Mouse (Mus musculus): ENCODE measurements around the gene Mylk.
A peak's percentile ranks its signal among the peaks of the same experiment; 100 is the strongest.

Gene Mylk

DNA sequence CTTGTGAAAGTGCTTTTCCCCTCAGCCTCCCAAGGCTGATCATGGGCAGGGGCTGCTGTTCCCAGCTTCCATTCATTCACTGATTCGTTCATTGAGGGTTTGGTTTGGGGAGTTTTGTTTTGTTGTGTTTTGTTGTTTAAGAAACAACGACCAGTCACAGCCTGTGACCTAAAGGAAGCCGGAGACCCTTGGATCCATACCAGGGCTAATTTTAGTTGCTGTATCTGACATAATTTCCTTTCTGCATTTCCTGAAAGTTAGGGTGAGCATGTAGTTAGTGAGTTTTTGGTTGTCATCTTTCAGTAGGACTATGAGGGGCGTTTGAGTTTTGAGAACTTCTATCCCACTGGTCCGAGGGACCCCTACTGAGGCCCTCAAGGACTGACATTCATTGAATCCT is 207.2 kb downstream of the Mylk start:
- DNase-seq: peak; percentile 66

DNA sequence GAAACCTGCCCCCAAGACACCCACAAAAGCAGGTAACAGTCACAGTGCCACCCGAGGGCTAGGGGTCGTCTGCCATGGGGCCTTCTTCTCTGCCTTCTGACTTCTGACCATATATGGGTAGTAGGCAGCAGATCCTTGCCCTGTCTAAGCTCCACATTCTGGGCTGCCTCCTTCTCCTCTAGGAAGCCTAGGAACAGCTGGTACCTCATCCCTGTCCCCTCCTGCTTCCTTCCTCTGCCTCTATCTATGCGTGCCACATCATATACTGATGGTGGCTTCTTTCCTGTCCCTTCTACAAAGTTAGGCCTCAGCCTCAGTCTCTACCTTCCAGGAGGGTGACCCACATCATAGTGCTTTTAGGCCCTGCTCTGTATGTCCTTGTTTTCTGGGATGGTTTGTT is 207.8 kb downstream of the Mylk start:
- no peak for DNase-seq

DNA sequence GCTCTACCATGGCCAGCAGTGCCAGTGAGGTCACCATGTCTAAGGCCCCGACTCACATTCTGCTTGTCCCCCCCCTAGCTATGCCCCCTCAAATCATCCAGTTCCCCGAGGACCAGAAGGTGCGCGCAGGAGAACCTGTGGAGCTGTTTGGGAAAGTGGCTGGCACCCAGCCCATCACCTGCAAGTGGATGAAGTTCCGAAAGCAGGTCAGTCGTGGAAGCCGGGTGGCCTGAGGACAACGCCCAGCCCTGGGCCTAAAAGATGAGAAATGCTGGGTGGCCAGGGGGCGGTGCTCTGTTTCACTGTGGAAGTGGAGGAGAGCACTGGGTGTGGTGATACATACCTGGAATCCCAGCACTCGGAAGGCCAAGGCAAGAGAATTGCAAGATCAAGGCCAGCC is 208.5 kb downstream of the Mylk start:
- DNase-seq: no peak

DNA sequence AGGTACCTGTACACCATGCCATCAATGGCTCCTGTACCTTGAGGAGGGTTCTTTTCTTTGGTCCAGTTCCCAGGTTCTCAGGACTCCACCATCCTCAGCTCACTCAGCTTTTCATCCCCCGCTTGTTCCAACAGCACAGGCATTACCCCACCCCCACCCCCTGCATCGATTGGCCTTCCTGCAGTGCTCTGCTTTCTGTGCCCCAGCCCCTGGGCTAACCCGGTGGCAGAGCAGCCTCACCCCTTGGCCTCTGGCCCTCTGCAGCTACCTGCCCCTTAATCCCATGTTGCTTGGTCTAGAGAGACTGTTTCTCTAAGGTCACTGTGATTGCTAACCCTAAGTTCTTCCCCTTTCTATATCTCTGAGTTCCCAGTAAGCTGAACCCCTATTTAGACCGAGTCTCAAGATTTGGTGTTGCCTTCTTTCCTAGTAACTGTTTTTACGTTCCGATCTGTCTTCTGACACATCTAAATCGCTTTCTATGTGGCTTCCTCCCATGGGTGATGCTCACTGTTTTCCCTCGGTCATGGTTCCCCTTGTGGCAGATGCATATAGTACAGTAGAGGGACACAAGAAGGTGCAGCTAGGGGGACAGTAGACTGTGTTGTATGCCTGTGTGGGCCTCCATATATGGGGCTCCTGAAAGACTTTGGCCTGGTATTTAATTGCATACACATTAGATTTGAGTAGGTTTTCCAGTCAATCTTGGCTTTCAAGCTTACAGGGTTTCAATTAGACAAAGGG is 212.6 kb downstream of the Mylk start:
- no peak for DNase-seq

DNA sequence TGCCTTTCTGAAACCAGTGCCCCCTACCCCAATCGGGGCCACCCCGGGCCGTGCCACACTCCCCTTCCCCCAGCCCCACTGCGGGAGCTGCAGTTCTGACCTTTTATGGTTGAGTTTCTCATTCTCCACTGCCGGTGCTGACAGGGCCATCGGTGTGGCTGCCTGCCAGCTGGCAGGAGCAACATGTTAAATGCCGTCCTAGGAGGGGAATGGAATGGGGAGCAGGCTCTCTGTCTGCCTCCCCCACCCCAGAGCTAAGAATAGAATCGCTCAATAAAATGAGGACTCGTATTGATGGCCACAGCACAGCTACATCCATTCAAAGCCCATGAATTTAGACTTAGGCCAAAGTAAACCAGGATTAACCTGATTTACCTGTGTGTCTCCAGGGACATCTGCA is 213.7 kb downstream of the Mylk start:
- DNase-seq: peak; percentile 91

DNA sequence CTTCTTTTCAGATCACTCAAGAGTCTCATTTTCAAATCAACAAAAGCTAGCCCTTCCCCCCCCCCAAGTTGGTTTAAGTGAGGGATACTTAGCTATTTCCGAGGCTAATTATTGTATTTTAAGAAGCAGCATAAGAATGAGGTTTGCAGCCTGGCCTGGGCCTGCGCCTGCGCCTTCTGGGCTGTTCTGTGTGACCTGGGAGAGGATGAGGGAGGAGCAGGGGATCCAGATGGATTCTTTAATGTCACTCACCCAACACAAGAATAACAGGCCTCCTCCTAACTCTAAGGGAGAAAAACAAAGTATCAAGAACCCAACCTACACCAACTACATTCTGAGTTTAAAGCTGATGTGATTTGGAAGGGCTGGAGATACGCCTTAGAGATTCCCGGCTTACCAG is 214.3 kb downstream of the Mylk start:
- peak; percentile 74 for DNase-seq

DNA sequence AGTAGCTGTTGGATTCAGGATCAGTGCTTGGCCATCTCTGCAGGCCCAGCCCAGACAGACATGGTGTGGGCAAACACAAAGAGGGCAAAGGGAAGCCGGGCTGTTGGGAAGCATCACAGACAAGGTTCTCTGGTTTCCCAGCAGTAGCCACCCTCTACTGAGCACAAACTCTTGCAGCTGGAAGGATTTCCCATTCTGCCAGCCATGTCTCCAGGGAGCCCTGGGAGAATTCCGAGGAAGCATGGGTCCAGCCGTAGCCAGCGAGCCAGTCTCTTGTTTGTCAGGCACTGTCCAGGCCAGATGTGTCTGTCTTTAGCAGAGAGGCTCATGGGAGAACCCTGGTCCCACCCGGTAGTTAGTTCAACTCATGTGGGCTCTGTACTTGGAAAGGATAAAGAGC is 215.2 kb downstream of the Mylk start:
- DNase-seq: no peak

DNA sequence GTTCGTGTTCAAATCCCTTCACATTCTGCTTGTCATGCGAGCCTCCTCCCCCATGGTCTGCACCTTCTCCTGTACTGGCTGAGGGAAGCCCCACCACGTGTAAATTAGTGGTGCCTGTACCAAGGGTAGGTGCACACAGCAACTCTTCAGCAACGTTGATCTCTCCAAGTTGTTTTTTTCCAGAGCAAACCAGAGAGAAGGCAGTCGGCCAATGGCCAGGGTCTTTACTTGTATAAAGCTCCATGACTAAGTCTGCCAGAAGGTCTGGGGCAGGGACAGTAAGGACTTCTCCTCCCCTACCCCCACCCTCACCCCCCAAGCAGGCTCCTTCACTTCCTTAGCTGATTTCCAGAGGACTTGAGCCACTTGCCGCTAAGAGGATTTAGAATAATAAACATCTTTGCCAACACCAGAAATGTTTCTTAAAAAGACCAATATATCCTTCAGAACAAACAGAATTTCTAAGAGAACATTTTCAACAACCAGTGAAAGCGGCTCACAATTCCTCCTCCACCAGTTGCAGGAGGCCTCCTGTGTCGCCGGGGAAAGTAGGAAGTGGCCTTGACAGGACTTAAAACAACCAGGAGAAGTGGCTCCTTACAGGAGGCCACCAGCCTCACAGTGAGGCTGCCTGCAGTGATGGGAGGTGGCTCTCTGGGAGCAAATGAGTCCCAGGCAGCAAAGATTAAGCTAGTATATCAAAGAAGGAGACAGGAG is 216.0 kb downstream of the Mylk start:
- DNase-seq: no peak

DNA sequence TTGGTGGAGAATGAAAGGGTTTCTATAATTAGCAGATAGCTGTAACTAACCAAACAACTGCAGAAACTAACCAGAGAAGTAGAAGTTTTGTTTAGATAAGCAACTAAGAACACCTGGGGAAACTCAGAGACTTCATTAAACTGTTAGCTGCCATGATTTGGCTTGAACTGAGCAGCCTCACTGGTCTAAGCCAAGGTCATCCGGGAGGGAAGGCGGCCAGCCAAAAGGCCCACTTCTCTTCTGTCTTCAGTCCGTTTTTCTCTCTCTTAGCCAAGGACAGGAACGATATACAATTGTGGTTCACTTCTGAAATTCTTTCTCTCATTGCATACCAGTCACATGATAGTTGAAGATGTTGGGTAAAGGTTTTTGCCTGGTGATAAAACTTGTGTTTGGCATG is 217.3 kb downstream of the Mylk start:
- peak; percentile 55 for DNase-seq

DNA sequence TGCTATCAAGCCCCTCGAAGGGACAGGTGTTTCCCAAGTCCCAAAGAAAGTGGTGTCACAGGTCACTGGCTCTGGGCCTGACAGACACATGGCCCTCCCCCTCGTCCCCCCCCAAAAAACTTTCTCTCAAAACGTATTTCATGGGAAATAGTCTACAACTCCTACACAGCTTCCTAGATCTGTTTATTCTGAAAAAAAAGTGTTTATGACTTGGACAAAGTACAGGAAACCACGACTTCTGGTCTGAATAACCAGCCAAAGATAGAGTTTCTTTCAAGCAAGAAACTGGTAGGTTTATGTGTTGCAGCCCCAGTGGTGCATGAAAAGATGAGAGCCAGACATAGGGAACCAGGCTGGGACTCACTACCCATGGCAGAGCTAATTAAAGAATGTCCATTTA is 218.0 kb downstream of the Mylk start:
- DNase-seq: no peak

DNA sequence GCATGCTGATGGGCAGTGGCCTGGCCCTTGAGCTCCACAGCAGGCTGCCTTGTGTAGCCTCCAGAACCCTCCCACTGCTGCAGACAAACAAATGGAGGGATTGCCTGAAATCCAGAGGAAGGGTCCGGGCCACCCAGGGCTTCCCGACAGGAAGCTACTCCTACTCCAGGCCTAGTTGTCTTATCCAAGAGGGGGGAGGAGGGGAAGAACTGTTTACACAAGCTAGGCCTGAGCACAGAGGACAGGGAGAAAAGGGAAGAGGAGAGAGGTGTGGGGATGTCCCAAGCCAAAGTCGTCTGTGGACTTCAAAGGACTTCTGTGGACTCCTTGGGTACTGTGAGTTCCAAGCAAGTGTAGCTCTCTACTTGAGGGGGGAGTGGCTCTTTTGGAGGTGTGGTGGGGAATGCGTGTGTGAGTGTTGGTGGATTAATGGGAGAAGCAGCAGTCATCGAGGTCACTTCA is 221.6 kb downstream of the Mylk start:
- DNase-seq: peak; percentile 61

DNA sequence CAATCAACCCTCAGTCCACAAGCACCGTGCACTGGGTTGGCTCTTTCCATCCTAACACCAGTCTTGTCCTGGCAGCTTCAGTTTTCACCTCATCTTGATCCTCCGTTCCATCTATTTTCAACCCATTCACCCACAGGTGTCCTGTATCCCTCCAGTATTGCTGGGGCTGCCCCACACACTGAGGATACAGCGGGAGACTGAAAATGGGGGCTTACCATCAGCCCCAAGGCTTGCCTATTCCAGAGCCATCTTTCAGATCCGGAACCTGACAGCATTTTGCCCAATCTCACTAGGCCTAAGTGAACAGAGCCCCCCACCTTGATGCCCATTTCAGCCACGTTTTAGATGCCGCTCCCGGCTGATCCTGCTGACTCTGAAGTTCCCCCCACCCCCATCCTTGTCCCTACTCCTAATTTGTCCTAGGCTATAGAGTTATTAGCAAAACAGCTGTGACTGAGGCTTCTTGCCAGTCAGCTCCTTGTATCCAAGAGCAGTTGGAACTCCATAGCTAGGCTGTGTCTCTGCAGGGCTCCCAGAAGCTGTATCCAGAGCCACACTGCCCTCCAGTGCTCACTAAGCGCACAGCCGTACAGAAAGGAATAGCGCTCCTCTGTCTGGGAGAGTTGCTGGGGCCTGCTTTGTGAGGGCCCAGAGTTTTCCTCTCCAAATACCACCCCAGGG is 222.2 kb downstream of the Mylk start:
- DNase-seq: peak; percentile 89

DNA sequence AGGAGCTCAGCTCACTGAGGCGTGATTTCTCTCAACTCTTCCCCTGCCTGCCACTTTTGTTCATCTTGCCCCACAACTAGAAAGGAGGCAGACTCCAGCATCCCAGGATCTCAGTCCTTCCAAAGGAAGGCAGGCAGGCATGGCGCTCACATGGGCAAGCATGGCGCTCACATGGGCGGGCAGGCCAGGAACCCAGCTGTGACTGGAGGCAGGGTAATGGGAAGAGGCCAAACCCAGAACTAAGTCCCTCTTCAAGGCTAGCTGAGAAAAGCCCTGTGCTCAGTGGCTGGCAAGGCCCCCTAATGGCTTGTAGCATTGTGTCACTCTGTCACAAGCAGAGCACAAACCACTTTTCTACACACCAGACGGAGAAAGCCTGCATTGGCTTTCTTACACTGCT is 223.2 kb downstream of the Mylk start:
- DNase-seq: no peak

DNA sequence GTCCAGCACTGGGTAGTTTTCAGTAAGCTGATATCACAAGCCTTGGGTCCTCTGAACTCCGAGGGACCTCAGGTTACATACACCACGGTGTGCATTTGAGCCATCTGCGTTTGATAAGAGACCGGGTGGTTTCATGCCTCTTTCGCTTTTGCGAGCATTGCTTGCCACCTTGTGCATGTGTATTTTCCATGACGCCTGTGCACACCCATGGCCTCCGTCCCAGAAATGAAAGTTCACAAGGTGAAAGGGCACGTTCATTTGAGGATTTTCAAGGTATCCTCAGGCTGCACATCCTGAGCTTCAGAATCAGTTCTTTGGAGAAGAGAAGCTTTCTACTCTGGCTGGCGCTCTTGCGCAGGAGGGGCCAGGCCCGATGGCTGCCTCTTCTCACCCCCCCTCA is 227.5 kb downstream of the Mylk start:
- no peak for DNase-seq

DNA sequence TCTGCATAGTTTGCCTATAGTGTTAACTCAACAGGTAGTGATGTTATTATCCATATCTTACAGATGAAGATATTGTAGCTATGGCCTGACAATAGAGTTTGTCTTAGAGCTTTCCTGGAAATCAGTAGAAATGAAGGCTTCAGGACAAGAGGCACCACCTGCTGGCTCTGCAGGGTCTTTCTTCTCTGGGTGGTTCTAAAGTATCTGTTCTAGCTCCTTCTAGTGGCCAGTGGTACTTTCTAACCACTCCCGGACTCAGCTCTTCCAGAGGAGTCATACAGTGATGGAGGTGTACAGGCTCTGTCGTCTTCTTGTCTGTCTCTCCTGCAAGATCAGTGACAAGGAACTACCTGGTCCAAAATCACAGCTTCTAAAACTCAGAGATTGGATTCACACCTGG is 230.5 kb downstream of the Mylk start:
- no peak for DNase-seq

DNA sequence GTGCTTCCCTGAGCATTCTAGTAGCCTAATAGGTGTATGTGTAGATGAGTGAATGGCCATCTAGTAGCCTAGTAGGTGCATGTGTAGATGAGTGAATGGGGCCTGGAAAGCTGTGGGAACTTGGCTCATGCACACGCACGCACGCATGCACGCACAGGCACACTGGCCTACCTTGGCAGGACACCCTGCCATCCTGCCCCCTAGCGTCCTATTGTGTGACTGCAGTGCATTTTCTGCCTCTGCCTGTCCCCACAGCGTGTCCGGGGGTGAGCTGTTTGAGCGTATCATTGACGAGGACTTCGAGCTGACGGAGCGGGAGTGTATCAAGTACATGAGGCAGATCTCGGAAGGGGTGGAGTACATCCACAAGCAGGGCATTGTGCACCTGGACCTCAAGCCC is 231.6 kb downstream of the Mylk start:
- DNase-seq: no peak

DNA sequence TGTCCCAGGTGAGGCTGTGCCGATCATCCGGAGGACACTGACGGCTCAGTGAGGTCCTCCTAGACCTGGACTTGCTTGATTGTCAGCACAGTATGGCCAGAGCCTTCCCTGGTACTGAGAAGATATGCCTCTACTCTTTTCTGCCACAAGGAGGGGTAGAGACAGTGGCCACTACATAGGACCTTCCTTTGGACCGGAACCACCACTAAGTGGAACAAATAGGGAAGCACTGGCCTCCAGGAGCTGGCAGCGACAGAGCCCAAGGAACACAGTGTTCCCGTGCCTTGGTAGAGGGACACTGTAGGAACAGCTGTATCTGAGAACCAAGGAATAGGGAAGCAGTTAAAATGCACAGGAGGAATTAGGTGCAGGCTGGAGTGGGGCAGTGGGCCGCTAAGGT is 233.0 kb downstream of the Mylk start:
- no peak for DNase-seq

DNA sequence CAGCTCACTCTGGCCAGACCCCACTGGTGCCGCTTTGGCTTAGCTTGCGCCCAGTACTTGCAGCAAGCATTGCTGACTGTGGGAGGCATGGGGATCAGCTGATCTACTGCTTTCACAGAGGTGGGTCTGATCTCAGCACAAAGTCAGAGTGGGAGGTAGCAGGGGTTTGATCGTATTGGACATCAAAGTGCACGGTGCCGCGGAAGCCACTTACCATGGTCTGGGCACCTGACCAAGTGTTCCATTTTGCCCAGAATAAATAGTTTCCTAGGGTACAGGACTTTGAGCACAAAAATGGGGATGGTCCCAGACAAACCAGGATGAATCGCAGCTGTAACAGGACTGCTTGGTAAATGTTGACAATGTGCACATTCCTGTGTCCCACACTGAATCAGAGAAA is 236.0 kb downstream of the Mylk start:
- no peak for DNase-seq

DNA sequence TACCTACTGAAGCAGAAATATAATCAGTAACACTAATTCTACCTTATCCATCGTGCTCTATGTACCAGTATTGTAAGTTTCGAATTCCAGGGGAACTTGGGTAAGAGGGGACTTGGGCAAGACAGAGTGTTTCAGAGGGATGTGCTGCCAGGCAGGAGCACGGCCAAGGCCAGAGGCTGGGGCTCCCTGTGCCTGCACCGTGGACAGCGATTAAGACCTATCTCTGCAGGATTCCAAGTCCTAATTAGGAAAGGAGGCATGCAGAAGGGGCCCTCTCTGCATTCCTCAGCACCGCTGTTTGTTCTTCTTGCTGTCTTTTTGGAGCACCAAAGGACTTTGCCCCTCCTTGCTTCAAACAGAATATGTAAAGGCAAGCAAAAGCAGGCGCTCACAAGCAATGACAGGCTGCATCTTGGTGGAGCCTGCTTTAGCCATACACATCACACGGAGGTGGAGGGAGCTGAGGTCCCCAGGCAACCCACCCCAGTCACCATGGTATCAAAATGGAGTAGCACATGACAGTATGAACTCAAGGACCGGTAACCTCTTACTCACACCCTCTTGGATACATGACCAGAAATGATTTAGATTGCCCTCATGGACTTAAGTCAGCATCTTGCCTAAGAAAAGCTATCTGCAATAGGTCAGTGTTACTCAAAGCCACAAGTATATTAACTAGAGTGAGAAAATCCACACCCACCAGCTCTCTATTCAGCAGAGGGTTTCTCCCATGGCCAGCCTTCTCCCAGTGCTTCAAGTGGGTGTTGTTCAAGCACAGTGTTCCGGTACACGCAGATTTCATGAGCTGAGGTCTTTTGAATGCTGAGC is 239.4 kb downstream of the Mylk start:
- DNase-seq: no peak

DNA sequence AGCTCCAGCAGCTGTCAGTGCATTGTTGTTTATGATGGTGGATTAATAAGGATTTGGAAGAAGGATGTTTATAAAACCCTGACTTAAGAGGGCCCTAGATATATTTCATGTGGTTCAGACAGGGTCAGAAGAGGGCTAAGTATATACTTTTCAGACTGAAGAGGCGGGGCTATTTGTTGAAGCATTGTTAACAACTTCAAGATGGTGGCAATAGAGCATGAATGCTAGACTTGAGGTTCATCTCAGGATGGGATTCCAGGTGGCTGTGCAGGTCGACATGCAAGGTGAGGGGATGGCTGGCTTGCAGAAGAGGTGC is 240.0 kb downstream of the Mylk start:
- DNase-seq: no peak

DNA sequence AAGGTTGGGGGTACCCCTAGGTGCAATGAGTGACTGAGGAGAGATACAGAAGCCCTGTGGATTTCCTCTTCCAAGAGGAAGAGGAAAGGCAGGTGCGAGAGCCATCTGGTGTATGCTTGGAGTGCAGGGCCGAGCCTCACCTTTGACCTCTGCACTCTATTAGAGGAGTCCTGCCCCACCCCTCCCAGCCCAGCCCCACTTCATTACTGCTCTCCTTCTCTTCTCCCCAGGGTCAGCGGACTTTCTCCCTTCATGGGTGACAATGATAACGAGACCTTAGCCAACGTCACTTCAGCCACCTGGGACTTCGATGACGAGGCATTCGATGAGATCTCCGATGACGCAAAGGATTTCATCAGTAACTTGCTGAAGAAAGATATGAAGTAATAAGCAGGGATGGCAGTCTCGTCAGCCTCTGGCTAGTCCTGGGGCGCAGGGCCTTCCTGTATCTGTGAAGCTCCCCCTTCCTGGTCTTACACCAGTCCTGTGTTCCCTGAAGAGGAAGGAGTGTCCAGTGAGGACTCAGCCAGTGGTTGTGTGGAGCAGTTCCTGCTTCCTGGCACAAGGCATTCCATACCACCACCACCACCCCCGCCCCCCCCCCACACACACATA is 241.3 kb downstream of the Mylk start:
- no peak for DNase-seq

DNA sequence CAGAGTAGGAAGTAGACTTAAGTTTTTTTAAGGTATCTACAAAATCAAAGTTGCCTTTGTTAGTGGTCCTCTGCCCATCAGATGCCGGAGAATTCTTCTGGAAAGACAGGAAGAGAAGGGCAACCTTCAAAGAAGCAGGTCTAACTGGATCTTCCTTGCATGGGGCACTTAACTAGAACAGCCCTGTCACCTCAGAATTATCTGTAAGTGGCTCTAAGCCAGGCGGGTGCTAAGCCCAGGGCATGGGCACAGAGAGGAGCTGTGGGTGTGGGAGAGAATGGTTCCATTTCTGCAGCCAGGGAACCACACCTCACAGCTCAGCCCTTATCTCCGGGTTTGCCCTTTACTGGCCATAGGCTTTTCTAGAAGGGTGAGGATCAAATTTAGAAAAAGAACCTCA is 246.4 kb downstream of the Mylk start:
- no peak for DNase-seq

DNA sequence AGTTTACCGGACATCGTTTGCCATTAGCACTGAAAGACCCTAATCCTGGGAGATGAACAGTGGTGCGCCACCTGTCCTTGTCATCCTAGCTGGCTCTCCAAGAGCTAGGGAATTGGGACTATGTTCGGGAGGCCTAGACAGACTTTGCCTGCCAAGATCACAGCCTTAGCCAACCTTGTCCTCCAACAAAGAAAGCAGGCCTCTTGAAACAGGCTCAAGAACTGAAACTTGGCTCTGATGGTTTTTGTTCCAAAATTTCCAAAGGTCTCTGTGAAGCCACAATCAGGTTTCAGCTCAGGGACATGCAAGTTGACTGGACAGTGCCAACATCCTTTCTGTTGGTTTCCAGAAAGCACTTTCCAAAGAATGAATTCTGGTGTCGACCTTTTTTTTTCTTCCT is 247.8 kb downstream of the Mylk start:
- DNase-seq: no peak

All from kidney, postnatal 14 days (tissue).